Mouse (Mus musculus) brain, embryonic 18.5 days (tissue): ENCODE results near the gene Vmn2r68.

ENCODE experiments used
- DNase-seq: peaks from one replicate; pipeline ENCODE4 v3.0.0-alpha.2; 2012; ENCODE audit warnings: low read depth, low spot score

Vmn2r68 gene

DNA sequence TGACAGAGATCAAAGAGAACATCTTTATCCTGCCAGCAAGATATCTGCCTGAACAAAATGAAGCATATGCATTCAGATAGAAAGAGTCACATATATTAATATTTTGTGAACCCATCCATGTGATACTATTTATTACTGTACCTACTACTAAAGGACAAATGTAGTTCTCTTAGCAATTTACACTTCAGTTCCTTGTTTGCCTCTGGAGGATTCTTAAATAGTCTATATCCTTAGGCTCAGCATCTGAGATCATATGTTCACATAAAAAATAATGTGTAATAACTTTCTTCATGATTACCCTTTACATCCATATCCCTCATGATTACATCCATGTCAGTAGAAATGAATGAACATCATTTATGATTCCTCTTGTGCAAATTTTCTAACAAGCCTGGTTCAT, at the start of gene Vmn2r68:
Vmn2r68 (minus strand) TSS at position 101 of the 400 bp plus-strand sequence.
- DNase-seq, result no peak
